Mouse (Mus musculus) liver, embryonic 13.5 days (tissue): ENCODE measurements around the gene Gm17571. TPM values are rescaled to one million over a fixed set of nuclear protein-coding genes. Genes with fewer than 3 reads are reported as not detected.

Experiments
- ATAC-seq: fragments of 200-750 bp; cut with Nextera tagmentation; 2 replicates; pipeline ENCODE4 v1.8.0; 2017; ENCODE audit warnings: low read depth, mild to moderate bottlenecking, moderate number of reproducible peaks, moderate library complexity
- DNase-seq: peaks from one replicate; pipeline ENCODE4 v3.0.0; 2022
- H3K27ac ChIP-seq: fragments of 300-500 bp; sonication (generic); 2 replicates; pipeline ENCODE4 v1.5.1; 2015; ENCODE audit warnings: moderate library complexity, mild to moderate bottlenecking, inconsistent platforms
- H3K27me3 ChIP-seq: fragments of 300-500 bp; sonication (generic); 2 replicates; pipeline ENCODE4 v1.6.1; 2015; ENCODE audit warnings: mild to moderate bottlenecking, inconsistent platforms
- H3K36me3 ChIP-seq: fragments of 300-500 bp; sonication (generic); 2 replicates; pipeline ENCODE4 v1.6.1; 2015; ENCODE audit warnings: mild to moderate bottlenecking, inconsistent platforms
- H3K4me1 ChIP-seq: fragments of 300-500 bp; sonication (generic); replicated peaks from 2 replicates; pipeline ENCODE4 v1.6.1; 2015; ENCODE audit warnings: inconsistent platforms
- H3K4me2 ChIP-seq: fragments of 300-500 bp; sonication (generic); 2 replicates; pipeline ENCODE4 v1.6.1; 2015; ENCODE audit warnings: inconsistent platforms, mild to moderate bottlenecking, moderate library complexity
- H3K4me3 ChIP-seq: fragments of 300-500 bp; sonication (generic); replicated peaks from 2 replicates; pipeline ENCODE4 v1.5.1; 2015; ENCODE audit warnings: mild to moderate bottlenecking, inconsistent platforms
- H3K9ac ChIP-seq: fragments of 300-500 bp; sonication (generic); 2 replicates; pipeline ENCODE4 v1.6.1; 2015; ENCODE audit warnings: mild to moderate bottlenecking, inconsistent platforms
- H3K9me3 ChIP-seq: fragments of 300-500 bp; sonication (generic); replicated peaks from 2 replicates; pipeline ENCODE4 v1.6.1; 2016; ENCODE audit warnings: inconsistent platforms
- WGBS: fragments of 180-500 bp; shearing (Covaris S2); methylation state at CpG from one replicate; pipeline ENCODE4 v1.1.7; 2015; ENCODE audit not compliant: insufficient replicate concordance; 5-methylcytosine and 5-hydroxymethylcytosine counted together
- polyA plus RNA-seq: library from polyadenylated mRNA; unstranded; fragments of >200 nt; fragmentation: Nextera tagmentation; extraction: Ambion mirVana; gene quantifications from 2 replicates; pipeline ENCODE4 v1.2.1, GENCODE M21; 2015

The Gm17571 gene
- polyA plus RNA-seq = not detected in 2 replicates

DNA sequence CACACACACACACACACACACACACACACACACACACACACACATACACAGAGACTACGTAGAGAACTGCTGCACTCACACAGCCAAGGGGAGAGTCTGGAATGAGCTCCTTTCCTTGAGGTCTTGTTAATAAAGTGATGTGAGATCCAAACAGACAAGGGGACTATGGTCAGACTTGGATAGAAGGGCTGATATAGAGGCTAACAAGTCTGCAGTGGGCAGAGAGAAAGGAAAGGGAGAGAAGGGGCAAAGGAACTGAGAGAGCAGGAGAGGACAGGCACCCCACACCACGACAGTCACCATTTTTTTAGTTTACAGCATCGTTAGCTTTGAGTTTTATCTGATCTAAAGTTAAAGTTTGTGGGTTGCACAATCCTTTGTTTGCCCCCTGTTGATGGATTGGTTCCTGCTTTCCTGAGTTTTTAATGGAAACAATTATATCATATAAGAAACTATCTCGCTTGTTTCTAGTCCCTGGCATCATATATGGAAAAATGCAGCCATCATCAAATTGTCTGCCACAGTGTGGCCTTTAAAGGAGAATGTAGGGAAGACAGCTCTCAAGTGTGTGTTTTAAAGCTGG lies at the start of gene Gm17571:
Gm17571 (minus strand) TSS at position 51 of the 583 bp plus-strand sequence.
- Histone ChIP-seq H3K4me1 (peaks cover 3% of the 10 kb centered on the region; the same call in 1 of the 2 replicates), H3K36me3 (no peaks in the 10 kb centered on the region), H3K4me3 (no peak within 1 kb of the TSS), H3K4me2 (no peak within 1 kb of the TSS), H3K9ac (no peak within 1 kb of the TSS), H3K27me3 (no peaks in the 10 kb centered on the region), H3K9me3 (no peaks in the 10 kb centered on the region), H3K27ac (no peak within 1 kb of the TSS)
- no peak for DNase-seq
- no peak for ATAC-seq
- WGBS = 35% methylated on average over 4 of the region's 4 CpGs

DNA sequence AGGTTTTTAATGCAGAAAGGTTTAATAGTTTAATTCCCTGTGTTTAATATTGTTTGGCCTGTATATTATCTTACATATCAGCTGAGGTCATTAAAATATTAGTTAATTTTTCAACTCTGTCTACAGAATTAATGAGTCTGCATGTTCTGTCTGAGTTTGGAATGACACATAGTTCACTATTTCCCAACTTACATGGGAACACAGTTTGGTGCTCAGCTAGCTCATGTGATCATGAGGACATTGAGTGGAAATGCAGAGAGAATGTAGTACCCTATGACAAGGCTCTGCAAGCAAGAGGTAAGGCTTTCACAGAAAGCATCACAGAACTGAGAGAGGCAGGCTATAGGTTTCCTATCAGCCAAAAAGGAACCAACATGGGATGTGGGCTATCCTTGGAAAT lies 49.0 kb upstream of the Gm17571 start:
- Histone ChIP-seq H3K27ac (no peak overlapping the region), H3K4me3 (no peak overlapping the region), H3K4me1 (no peaks in the 10 kb centered on the region), H3K27me3 (no peaks in the 10 kb centered on the region), H3K36me3 (no peaks in the 10 kb centered on the region), H3K9me3 (no peaks in the 10 kb centered on the region), H3K9ac (no peak overlapping the region), H3K4me2 (no peak overlapping the region)
- no peak for DNase-seq
- no peak for ATAC-seq

DNA sequence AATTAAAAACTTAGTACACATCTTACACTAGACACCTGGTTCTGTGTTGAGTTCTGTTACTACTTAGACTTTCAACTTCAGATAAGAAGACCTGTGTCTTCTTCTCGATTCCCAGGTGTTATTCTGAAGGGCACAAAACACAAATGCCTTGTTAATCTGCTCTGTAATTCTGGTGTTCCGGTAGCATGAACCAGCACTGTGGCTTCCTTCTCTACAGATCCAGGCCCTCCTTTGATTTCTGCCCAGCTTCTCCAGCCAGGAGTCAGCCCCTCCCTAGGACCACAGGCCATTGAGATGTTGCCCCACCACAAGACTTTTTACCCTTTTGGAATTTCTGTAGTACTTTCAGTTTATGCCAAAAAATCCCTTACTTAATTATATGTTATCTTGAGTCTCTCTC lies 47.2 kb upstream of the Gm17571 start:
- Histone ChIP-seq H3K9ac (no peak overlapping the region), H3K36me3 (no peaks in the 10 kb centered on the region), H3K4me2 (no peak overlapping the region), H3K4me1 (no peaks in the 10 kb centered on the region), H3K9me3 (no peaks in the 10 kb centered on the region), H3K27ac (no peak overlapping the region), H3K4me3 (no peak overlapping the region), H3K27me3 (no peaks in the 10 kb centered on the region)
- ATAC-seq (no peak), DNase-seq (no peak)
- 55% methylated on average over 2 of the region's 2 CpGs for WGBS

DNA sequence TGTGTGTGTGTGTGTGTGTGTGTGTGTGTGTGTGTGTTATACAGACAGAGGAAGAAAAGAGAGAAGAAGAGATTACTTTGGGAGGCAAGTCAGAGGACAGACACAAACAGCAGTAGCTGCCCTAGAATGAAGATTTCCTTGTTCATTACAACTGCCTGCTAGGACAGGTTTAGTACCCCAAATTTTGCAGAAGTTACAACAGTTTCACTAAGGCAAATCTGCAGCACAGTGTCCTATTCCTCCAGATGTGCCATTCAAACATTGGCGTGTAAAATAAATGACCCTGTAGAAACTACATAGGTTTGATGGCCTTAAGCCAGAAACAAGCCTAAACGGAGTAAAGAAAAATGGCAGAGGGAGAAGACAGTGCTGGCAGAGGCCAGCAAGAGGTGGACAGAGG lies 46.3 kb upstream of the Gm17571 start:
- H3K9ac ChIP-seq = no peak overlapping the region
- no peaks in the 10 kb centered on the region for H3K4me1 ChIP-seq
- H3K4me2 ChIP-seq = no peak overlapping the region
- H3K27ac ChIP-seq = no peak overlapping the region
- no peaks in the 10 kb centered on the region for H3K36me3 ChIP-seq
- H3K4me3 ChIP-seq = no peak overlapping the region
- no peak for ATAC-seq
- WGBS = 59% methylated on average over 2 of the region's 2 CpGs
- no peaks in the 10 kb centered on the region for H3K27me3 ChIP-seq
- no peaks in the 10 kb centered on the region for H3K9me3 ChIP-seq
- DNase-seq = no peak

DNA sequence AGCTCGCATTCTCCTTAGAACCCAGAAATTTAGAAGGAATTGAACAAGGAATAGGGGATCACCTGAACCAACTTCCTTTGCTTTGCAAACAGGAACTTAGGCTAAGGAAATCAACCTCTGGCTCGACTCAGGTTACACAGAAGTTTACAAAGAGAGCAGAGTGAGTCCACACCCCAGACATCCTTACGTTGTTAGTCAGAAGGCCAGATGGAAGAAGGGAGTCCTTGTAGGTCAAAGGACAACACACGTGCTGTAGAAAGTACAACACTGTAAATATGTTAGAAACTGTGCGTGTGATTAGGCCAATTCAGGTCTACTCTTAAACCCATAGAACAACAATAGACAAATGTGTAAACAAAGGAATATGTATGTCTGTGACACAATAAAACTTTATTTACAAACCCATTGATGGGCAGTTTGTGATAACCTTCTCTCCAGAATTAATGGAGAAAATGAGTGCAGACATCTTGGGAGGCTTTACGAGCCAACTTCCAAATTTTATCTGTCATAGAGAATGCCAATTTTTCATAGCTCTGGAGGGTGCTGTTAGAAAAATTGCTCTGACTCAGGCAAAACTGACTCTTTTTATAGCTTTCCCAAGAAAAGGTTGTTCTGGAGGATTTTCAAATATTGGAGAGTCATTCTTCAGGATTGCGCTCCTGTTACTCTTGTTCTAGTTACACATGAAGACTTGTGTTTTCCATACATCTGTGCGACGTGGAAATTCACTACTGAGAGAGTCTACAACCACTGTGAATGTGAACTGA lies 45.5 kb upstream of the Gm17571 start:
- H3K36me3 ChIP-seq = no peaks in the 10 kb centered on the region
- H3K4me2 ChIP-seq = no peak overlapping the region
- no peaks in the 10 kb centered on the region for H3K4me1 ChIP-seq
- H3K9me3 ChIP-seq = no peaks in the 10 kb centered on the region
- ATAC-seq = no peak
- no peak overlapping the region for H3K9ac ChIP-seq
- 61% methylated on average over 9 of the region's 9 CpGs for WGBS
- H3K27me3 ChIP-seq = no peaks in the 10 kb centered on the region
- H3K27ac ChIP-seq = no peak overlapping the region
- DNase-seq = no peak
- H3K4me3 ChIP-seq = no peak overlapping the region

DNA sequence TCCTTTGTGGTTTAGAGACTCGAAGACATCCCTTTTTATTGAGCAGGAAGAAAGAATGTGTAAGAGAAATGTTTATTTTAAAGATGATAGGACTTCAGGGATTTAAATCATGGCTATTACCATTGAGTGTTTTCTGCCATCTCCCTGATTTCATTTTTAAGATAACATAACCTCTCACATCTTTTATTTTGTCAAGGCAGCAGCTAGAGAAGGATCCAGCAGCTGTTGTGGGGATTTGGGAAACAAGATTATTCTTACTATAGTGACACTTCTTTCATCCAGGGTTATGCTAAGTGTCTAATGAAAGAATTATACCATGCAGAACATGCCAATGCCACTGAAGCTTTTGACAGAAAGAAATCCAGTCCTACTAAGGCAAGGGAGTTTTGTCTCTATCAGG lies 44.6 kb upstream of the Gm17571 start:
- no peaks in the 10 kb centered on the region for H3K9me3 ChIP-seq
- 30% methylated on average over 1 of the region's 1 CpGs for WGBS
- ATAC-seq = no peak
- no peak overlapping the region for H3K4me3 ChIP-seq
- no peaks in the 10 kb centered on the region for H3K36me3 ChIP-seq
- DNase-seq = no peak
- H3K4me1 ChIP-seq = no peaks in the 10 kb centered on the region
- H3K27ac ChIP-seq = no peak overlapping the region
- H3K27me3 ChIP-seq = no peaks in the 10 kb centered on the region
- no peak overlapping the region for H3K9ac ChIP-seq
- H3K4me2 ChIP-seq = no peak overlapping the region

DNA sequence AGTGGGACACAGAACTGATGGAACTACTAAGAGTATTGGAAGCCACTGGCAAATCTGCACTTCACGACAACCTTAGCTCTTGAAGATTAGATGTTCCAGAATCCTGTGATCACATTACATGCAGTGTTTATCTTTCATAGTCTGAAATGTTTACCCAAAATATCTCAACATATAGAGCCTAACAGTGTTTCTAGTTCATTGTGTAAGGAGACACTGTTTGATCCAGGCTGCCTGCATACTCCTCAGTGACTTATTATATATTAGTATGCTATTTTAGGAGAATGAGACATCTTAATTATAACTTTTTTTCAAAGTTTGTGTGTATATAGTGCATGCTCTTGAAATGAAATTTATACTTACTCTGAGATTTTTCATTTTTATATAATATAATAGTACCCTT lies 39.4 kb upstream of the Gm17571 start:
- Histone ChIP-seq H3K4me1 (no peaks in the 10 kb centered on the region), H3K27me3 (no peaks in the 10 kb centered on the region), H3K36me3 (no peaks in the 10 kb centered on the region), H3K9me3 (no peaks in the 10 kb centered on the region), H3K4me2 (no peak overlapping the region), H3K9ac (no peak overlapping the region), H3K4me3 (no peak overlapping the region), H3K27ac (no peak overlapping the region)
- ATAC-seq (no peak), DNase-seq (no peak)
- WGBS = 72% methylated on average over 1 of the region's 1 CpGs

DNA sequence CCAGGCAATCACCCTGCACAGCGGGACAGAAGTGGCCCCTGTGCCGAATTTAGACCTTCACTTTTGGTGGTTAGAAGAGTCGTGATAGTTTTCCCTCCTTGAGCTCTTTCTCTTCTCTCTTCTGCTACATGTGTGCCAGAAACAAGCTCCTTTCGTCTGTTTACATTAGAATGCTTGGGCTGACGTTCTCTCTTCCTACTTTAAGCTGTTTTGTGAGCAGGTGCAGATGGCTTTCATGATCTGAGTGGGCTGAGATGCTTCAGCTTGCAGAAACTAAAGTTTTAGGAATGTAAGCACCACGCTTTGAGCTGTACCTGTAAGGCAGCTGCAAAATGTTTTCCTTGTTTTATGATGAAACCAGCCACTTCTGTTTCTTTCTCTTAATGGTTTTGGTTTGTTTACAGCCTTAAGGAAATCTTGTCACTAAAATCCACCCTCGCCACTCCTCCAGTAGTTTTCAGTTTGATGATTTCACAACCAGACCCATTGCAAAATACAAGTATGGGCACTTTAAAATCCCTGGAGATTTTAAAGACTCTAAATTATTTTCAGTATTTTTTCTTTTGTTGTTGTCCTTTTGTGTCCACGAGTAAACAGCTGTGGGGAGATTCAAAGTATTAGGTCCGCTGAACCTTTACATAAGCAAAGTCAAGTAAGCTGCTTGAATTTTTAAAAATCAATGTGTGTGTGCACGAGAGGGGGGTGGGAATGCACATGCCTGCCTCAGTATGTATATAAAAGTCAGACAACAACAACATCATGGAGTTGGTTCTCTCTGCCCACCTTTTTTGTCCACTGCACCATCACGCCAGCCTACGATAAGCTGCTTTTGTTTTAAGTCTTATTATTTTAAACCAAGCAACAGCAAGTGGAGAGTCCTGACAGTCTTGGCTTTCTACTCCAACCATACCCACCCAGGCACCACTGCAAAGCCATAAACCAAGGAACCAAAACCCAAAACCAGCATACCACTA lies 38.0 kb upstream of the Gm17571 start:
- DNase-seq (no peak), ATAC-seq (no peak)
- WGBS = 55% methylated on average over 12 of the region's 12 CpGs
- Histone ChIP-seq H3K4me3 (no peak overlapping the region), H3K9me3 (no peaks in the 10 kb centered on the region), H3K27me3 (no peaks in the 10 kb centered on the region), H3K36me3 (no peaks in the 10 kb centered on the region), H3K4me1 (no peaks in the 10 kb centered on the region), H3K4me2 (no peak overlapping the region), H3K9ac (no peak overlapping the region), H3K27ac (no peak overlapping the region)

DNA sequence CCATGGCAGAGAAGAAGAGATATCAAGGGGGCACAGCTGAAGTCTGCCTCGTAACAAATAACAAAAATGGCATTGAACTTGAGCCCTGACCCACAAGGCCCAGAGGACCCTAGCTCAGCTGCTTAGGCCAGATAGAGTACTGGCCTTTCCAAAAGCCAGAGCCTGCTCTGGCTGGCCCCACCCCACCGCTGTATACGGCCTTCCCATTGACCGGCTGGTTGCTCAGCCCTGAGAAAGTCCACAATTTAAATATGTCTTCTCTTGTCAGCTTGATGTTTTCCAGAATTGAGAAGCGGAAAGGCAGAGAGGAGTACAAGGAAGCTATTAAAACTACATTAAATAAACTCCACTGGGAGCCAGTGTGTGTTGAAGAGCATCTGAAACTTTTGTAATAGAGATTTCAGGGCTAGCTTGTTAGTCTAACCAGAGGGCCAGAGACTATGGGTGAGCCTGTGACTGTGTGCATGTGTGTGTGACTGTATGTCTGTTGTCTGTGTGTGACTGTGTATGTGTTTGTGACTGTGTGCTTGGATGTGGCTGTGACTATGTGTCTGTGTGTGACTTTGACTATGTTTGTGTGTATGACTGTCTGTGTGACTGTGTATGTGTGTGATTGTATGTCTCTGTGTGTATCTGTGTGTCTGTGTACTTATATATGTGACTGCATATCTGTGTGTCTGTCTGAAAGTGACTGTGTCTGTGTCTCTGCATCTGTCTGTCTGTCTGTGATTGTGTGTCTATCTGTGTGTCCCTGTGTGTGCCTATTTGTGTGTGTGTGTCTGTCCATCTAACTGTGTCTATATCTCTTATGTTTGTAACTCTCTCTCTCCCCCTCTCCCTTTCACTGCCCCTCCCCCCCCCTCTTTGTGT lies 36.9 kb upstream of the Gm17571 start:
- Histone ChIP-seq H3K9me3 (no peaks in the 10 kb centered on the region), H3K4me3 (no peak overlapping the region), H3K9ac (no peak overlapping the region), H3K27me3 (no peaks in the 10 kb centered on the region), H3K4me1 (no peaks in the 10 kb centered on the region), H3K4me2 (no peak overlapping the region), H3K36me3 (no peaks in the 10 kb centered on the region), H3K27ac (no peak overlapping the region)
- no peak for DNase-seq
- ATAC-seq = no peak
- 55% methylated on average over 5 of the region's 5 CpGs for WGBS

DNA sequence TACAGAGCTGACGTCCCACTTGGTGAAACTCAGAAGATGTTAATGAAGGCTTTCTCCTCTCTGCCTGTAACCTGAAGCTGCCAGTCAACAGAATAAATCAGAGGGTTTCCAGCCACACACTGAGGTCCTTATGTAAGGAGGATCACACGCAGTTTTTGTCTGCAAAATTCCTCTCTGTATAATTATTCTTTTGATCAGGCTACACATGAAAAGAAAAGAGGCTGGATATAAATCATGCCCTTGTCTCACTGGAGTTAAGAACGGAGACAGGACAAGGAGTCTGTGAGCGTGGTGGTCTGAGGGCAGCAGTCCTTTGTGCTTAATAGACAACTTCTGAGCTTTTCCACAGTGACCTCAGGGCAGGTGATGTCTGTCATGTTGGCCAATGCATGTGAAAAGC lies 32.7 kb upstream of the Gm17571 start:
- Histone ChIP-seq H3K9ac (no peak overlapping the region), H3K4me2 (no peak overlapping the region), H3K4me1 (no peaks in the 10 kb centered on the region), H3K27ac (no peak overlapping the region), H3K36me3 (no peaks in the 10 kb centered on the region), H3K27me3 (no peaks in the 10 kb centered on the region), H3K9me3 (no peaks in the 10 kb centered on the region), H3K4me3 (no peak overlapping the region)
- ATAC-seq (no peak), DNase-seq (no peak)
- 58% methylated on average over 4 of the region's 4 CpGs for WGBS

DNA sequence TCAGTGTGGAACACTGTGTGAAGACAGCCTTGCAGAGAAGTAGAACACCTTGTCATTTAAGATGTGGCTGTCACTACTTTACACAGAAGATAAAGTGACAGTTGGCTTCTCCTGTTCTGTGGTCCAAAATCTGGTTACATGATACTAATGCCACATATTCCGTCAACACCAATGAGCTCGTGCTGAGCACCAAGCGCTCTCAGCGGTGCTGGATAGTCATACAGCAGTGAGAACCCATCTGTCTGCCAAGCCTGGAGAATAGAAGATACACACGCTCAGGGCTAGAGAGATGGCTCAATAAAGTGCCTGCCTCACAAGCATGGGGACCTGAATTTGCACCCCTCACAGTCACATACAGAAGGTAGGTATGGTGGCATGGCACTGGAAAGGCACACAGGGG lies 28.4 kb upstream of the Gm17571 start:
- no peak overlapping the region for H3K4me2 ChIP-seq
- no peaks in the 10 kb centered on the region for H3K27me3 ChIP-seq
- H3K9me3 ChIP-seq = no peaks in the 10 kb centered on the region
- H3K27ac ChIP-seq = no peak overlapping the region
- no peak overlapping the region for H3K4me3 ChIP-seq
- DNase-seq (no peak), ATAC-seq (no peak)
- no peak overlapping the region for H3K9ac ChIP-seq
- H3K4me1 ChIP-seq = no peaks in the 10 kb centered on the region
- 68% methylated on average over 5 of the region's 5 CpGs for WGBS
- H3K36me3 ChIP-seq = no peaks in the 10 kb centered on the region
